Mouse (Mus musculus): Measurements from ENCODE around the gene Rpap3. TPM values are rescaled to one million over a fixed set of nuclear protein-coding genes. Genes with fewer than 3 reads are reported as not detected.

Gene Rpap3
- polyA plus RNA-seq, 1 experiment from 2014 or later, result 11.8 TPM

- WGBS, result 59% methylated on average over 9 of the region's 10 CpGs
- no peak overlapping the region for H3K27ac ChIP-seq (ENCODE audit: low read depth, low read length)
These were observed 39.7 kb upstream of the Rpap3 start for GRCm38 (mm10) chr15:97745331-97745730.

DNA sequence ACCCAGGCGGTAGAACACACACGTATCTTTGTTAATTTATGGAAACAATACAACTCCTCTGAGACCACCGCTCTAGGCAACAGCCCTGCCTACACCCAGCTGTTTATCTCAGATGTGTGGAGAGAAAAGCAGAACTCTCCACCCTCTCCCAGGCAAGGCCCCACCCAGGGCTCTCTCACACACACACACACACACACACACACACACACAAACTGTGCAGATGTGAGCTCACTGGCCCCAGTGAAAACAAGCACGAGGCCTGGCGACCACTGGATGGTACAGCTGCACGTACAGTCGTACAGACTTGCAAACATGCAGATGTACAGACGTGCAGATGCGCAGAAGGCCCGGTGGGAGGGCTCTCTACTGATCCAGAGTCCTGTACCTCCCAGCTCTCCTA lies 39.3 kb upstream of the Rpap3 start:
- TF ChIP-seq CTCF (IDR thresholded peaks at IDR 0.05; ENCODE audit: low read depth), result no peak
- no peak for ATAC-seq

More at GRCm38 (mm10) chr15:97745331-97745730, 39.7 kb upstream of the Rpap3 start:
- H3K9me3 ChIP-seq (ENCODE audit: control insufficient read depth), result no peaks in the 10 kb centered on the region
- ATAC-seq, result no peak
- no peak overlapping the region for H3K9ac ChIP-seq (ENCODE audit: low read depth, low read length)
- TF ChIP-seq CTCF (IDR thresholded peaks at IDR 0.05; ENCODE audit: low read depth), result no peak
- H3K27me3 ChIP-seq (replicated peaks; ENCODE audit: control insufficient read depth, insufficient read depth, low read length), result no peaks in the 10 kb centered on the region
- no peaks in the 10 kb centered on the region for H3K4me1 ChIP-seq (replicated peaks; ENCODE audit: control insufficient read depth, insufficient read depth, low read length)
- H3K4me3 ChIP-seq (ENCODE audit: low read depth, low read length), result no peak overlapping the region
- H3K36me3 ChIP-seq (ENCODE audit: control insufficient read depth, insufficient read depth), result no peaks in the 10 kb centered on the region
- H3K4me2 ChIP-seq (replicated peaks; ENCODE audit: low read depth), result no peak overlapping the region

GRCm38 (mm10) chr15:97743961-97744525 lies 38.4 kb upstream of the Rpap3 start:
- Histone ChIP-seq H3K4me1 (replicated peaks; ENCODE audit: control insufficient read depth, insufficient read depth, low read length) (no peaks in the 10 kb centered on the region), H3K4me3 (ENCODE audit: low read depth, low read length) (no peak overlapping the region), H3K27ac (ENCODE audit: low read depth, low read length) (no peak overlapping the region), H3K27me3 (replicated peaks; ENCODE audit: control insufficient read depth, insufficient read depth, low read length) (no peaks in the 10 kb centered on the region), H3K9me3 (ENCODE audit: control insufficient read depth) (no peaks in the 10 kb centered on the region), H3K4me2 (replicated peaks; ENCODE audit: low read depth) (no peak overlapping the region), H3K9ac (ENCODE audit: low read depth, low read length) (no peak overlapping the region), H3K36me3 (ENCODE audit: control insufficient read depth, insufficient read depth) (no peaks in the 10 kb centered on the region)
- TF ChIP-seq CTCF (IDR thresholded peaks at IDR 0.05; ENCODE audit: low read depth), result no peak
- ATAC-seq, result no peak
- 67% methylated on average over 12 of the region's 12 CpGs for WGBS

More for the DNA sequence above, 39.3 kb upstream of the Rpap3 start:
- Histone ChIP-seq H3K4me3 (ENCODE audit: low read depth, low read length) (no peak overlapping the region), H3K9ac (ENCODE audit: low read depth, low read length) (no peak overlapping the region), H3K4me1 (replicated peaks; ENCODE audit: control insufficient read depth, insufficient read depth, low read length) (no peaks in the 10 kb centered on the region), H3K36me3 (ENCODE audit: control insufficient read depth, insufficient read depth) (no peaks in the 10 kb centered on the region), H3K9me3 (ENCODE audit: control insufficient read depth) (no peaks in the 10 kb centered on the region), H3K4me2 (replicated peaks; ENCODE audit: low read depth) (no peak overlapping the region), H3K27ac (ENCODE audit: low read depth, low read length) (no peak overlapping the region), H3K27me3 (replicated peaks; ENCODE audit: control insufficient read depth, insufficient read depth, low read length) (no peaks in the 10 kb centered on the region)
- WGBS, result 56% methylated on average over 10 of the region's 10 CpGs

GRCm38 (mm10) chr15:97743210-97743609 lies 37.6 kb upstream of the Rpap3 start:
- no peak for TF ChIP-seq CTCF (IDR thresholded peaks at IDR 0.05; ENCODE audit: low read depth)
- Histone ChIP-seq H3K4me1 (replicated peaks; ENCODE audit: control insufficient read depth, insufficient read depth, low read length) (no peaks in the 10 kb centered on the region), H3K36me3 (ENCODE audit: control insufficient read depth, insufficient read depth) (no peaks in the 10 kb centered on the region), H3K4me3 (ENCODE audit: low read depth, low read length) (no peak overlapping the region), H3K4me2 (replicated peaks; ENCODE audit: low read depth) (no peak overlapping the region), H3K9me3 (ENCODE audit: control insufficient read depth) (no peaks in the 10 kb centered on the region), H3K9ac (ENCODE audit: low read depth, low read length) (no peak overlapping the region), H3K27ac (ENCODE audit: low read depth, low read length) (no peak overlapping the region), H3K27me3 (replicated peaks; ENCODE audit: control insufficient read depth, insufficient read depth, low read length) (no peaks in the 10 kb centered on the region)
- no peak for ATAC-seq
- 76% methylated on average over 5 of the region's 5 CpGs for WGBS

DNA sequence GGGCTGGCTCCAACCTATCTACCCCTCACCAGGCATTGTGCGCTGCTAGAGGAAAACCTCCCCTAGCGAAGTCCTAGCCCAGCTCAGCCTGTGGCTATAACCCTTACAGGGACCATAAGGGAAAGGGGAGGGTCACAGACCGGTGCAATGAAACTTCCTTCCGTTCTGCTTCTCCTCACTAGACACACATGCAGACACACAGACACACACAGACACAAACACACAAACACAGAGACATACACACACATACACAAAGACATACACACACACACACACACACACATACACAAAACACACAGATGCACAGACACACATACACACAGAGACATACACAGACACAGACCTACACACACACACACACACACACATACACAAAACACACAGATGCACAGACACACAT lies 37.0 kb upstream of the Rpap3 start:
- TF ChIP-seq CTCF (IDR thresholded peaks at IDR 0.05; ENCODE audit: low read depth), result no peak
- Histone ChIP-seq H3K27me3 (replicated peaks; ENCODE audit: control insufficient read depth, insufficient read depth, low read length) (no peaks in the 10 kb centered on the region), H3K27ac (ENCODE audit: low read depth, low read length) (no peak overlapping the region), H3K36me3 (ENCODE audit: control insufficient read depth, insufficient read depth) (no peaks in the 10 kb centered on the region), H3K9me3 (ENCODE audit: control insufficient read depth) (no peaks in the 10 kb centered on the region), H3K4me1 (replicated peaks; ENCODE audit: control insufficient read depth, insufficient read depth, low read length) (no peaks in the 10 kb centered on the region), H3K4me3 (ENCODE audit: low read depth, low read length) (no peak overlapping the region), H3K4me2 (replicated peaks; ENCODE audit: low read depth) (no peak overlapping the region), H3K9ac (ENCODE audit: low read depth, low read length) (no peak overlapping the region)
- 67% methylated on average over 4 of the region's 4 CpGs for whole genome bisulfite sequencing
- ATAC-seq, result no peak

GRCm38 (mm10) chr15:97742074-97742473 lies 36.4 kb upstream of the Rpap3 start:
- no peaks in the 10 kb centered on the region for H3K27me3 ChIP-seq (replicated peaks; ENCODE audit: control insufficient read depth, insufficient read depth, low read length)
- no peak overlapping the region for H3K9ac ChIP-seq (ENCODE audit: low read depth, low read length)
- WGBS, result 65% methylated on average over 7 of the region's 7 CpGs
- no peak overlapping the region for H3K4me2 ChIP-seq (replicated peaks; ENCODE audit: low read depth)
- no peak for ATAC-seq
- no peaks in the 10 kb centered on the region for H3K36me3 ChIP-seq (ENCODE audit: control insufficient read depth, insufficient read depth)
- TF ChIP-seq CTCF (IDR thresholded peaks at IDR 0.05; ENCODE audit: low read depth), result no peak
- no peaks in the 10 kb centered on the region for H3K4me1 ChIP-seq (replicated peaks; ENCODE audit: control insufficient read depth, insufficient read depth, low read length)
- H3K9me3 ChIP-seq (ENCODE audit: control insufficient read depth), result no peaks in the 10 kb centered on the region
- no peak overlapping the region for H3K4me3 ChIP-seq (ENCODE audit: low read depth, low read length)
- H3K27ac ChIP-seq (ENCODE audit: low read depth, low read length), result no peak overlapping the region

DNA sequence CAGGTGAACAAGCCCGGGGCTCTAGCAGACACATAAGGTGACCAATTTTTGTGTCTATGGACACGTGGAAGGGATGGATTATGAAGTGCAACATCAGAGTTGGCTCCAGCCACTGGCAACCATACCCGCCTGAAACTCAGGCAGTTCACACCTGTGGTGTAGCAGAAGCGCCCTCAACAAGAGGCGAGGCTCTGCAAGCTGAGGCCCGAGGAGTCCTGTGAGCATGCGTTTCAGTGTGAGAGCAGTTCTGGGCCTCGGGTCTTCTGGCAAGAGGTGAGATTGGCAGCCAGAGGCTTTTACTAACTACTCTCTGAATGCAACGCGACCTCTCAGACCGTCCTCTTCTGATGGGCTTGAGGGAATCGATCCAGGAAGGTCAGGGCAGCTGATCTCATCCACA lies 36.0 kb upstream of the Rpap3 start:
- no peaks in the 10 kb centered on the region for H3K36me3 ChIP-seq (ENCODE audit: control insufficient read depth, insufficient read depth)
- no peak overlapping the region for H3K27ac ChIP-seq (ENCODE audit: low read depth, low read length)
- H3K4me1 ChIP-seq (replicated peaks; ENCODE audit: control insufficient read depth, insufficient read depth, low read length), result no peaks in the 10 kb centered on the region
- no peaks in the 10 kb centered on the region for H3K9me3 ChIP-seq (ENCODE audit: control insufficient read depth)
- ATAC-seq, result no peak
- H3K4me3 ChIP-seq (ENCODE audit: low read depth, low read length), result no peak overlapping the region
- 81% methylated on average over 12 of the region's 12 CpGs for WGBS
- no peaks in the 10 kb centered on the region for H3K27me3 ChIP-seq (replicated peaks; ENCODE audit: control insufficient read depth, insufficient read depth, low read length)
- no peak overlapping the region for H3K9ac ChIP-seq (ENCODE audit: low read depth, low read length)
- TF ChIP-seq CTCF (IDR thresholded peaks at IDR 0.05; ENCODE audit: low read depth), result no peak
- no peak overlapping the region for H3K4me2 ChIP-seq (replicated peaks; ENCODE audit: low read depth)

Data from intestine, postnatal 0 days (tissue).